Mouse (Mus musculus) layer of hippocampus, postnatal 14 days (tissue): ENCODE measurements around the gene Adcy3. TPM values are rescaled to one million over a fixed set of nuclear protein-coding genes. Genes with fewer than 3 reads are reported as not detected.
"Not testable (repeated sequence)": the region's sequence is repeated elsewhere in the genome, so short reads cannot be mapped to it uniquely, and the experiment has no call there.

ENCODE experiments used
- DNase-seq, 2 experiments: peaks; one replicate each; pipeline ENCODE4 v3.0.0; 2021 to 2022; ENCODE audit warnings: low spot score in 2 of 2, mixed read lengths in 1 of 2
- total RNA-seq, 2 experiments: library from RNA; stranded (reverse); gene quantifications; 2 replicates each; pipeline ENCODE4 v1.2.3; 2021

The Adcy3 gene
- total RNA-seq, 2 experiments from 2014 or later = 44.8 to 49.4 TPM

DNA sequence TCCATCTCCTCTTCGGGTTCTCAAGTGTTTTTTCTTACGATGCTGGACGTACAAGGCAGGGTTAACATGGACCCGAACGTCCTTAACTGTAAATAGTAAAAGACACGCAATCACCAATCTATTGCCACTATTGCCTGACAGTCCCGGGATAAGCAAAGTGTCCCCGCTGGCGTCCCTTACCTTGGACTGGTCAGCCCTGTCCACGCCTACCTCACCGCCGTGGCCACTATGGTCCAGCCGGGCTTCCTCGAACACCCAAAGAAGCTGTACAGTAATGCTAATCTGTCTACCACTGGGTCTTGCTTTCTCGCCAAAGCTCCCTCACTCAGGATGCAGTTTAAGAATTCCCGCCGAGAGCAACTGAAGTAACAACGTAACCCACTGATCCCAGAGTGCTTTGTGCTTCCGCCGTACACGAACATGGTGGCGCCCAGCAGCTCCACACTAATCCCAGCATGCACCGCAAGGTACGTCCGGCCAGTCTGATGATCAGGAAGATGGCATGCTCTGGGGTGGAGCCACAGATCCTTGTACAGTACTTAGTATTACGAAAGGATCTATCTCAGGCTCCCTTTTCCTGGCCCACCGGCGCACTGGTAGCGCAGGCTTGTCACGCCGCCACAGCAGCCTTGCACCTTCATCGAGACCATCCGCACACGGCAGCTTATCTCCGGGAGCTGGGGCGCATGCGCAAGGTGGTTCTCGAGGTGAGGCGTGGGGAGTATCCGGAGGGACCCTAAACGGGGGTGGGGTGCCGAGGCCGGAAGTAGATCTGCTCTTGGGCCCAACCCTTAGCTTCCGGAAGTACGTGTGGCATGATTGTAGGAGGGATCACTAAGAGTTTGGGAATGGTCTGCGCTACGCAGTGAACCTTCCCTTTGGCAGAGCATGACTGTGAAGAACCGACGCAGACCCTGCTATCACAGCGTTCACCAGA is 100.9 kb downstream of the Adcy3 start, which contains the start of the genes Ptrhd1 and Cenpo:
TSS of gene Ptrhd1 (plus strand) at position 456 of the 937 bp plus-strand sequence.
TSS of gene Cenpo (minus strand) at position 723 of the 937 bp plus-strand sequence.
- peak; percentile 97 to 99 for DNase-seq

DNA sequence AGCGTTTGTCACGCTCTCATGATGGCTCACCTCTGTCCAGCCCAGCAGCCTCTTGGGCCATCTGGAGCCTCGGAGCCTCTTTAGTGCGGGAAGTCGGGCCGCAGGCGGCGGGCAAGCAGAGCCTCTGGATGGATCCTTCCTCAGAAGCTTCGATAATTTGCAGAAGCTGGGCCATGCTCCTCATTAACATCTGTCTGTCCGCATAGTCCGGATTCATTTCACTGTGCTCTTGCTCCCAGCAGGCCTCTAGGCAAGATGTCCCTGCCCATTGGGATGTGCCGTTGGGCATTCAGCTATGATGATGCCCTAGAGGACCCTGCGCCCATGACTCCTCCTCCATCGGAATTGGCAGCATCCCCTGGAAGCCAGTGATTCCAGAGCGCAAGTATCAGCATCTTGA is 104.6 kb downstream of the Adcy3 start:
- no peak for DNase-seq

DNA sequence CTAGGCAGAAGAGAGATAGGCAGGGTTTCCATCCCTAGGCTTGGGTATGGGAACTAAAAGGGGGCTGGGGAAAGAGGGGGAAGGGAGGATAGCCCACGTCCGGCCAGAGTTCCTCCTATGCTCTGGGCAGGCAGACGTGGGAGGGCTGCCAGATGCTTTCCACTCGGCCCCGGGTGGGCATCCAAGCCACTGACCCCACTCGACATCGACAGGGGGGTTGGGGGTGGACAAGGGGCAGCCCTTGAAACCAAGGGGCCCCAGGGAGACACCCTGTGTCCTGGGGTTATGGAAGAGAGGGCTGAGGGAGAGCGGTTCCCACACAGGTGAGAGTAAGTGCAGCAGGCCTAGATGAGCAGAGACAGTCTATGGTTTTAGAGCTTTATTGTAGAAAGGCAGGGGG is 107.4 kb downstream of the Adcy3 start:
- DNase-seq = not testable (repeated sequence)

DNA sequence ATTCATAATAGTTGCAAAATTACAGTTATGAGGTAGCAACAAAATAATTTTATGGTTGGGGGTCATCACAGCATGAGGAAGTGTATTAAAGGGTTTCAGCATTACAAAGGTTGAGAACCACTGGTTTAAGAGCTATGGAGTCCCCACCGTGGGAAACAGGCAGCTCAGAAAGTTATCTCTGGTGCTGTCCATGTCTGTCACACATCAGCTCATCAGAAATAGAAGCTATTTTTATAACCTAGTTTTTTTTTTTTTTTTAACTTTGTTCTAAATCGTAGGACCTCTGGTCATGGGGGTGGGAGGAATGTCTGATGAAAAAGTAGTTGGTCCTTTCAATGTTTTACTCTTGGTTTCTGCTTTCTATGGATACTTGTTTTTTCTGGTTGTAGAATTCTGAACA is 110.9 kb downstream of the Adcy3 start:
- DNase-seq = no peak

DNA sequence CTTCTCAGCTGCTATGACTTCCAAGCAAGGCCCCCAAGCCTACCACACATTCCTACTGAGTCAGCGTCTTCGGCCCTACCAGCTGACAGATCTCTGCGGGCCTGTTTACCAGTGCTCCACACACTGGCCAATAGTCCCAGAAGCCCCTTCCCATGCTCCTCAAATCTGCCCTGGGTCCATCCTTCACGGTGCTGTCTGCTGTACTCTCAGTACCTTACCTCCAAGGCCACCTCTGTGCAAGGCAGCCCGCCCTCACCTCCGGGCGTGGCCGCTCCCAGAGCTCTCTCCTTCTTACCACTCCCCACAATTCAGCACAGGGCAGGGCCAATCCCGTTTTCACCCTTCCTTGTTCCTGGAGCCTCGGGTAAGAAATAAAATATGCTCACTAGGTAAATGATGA is 112.8 kb downstream of the Adcy3 start:
- no peak for DNase-seq

DNA sequence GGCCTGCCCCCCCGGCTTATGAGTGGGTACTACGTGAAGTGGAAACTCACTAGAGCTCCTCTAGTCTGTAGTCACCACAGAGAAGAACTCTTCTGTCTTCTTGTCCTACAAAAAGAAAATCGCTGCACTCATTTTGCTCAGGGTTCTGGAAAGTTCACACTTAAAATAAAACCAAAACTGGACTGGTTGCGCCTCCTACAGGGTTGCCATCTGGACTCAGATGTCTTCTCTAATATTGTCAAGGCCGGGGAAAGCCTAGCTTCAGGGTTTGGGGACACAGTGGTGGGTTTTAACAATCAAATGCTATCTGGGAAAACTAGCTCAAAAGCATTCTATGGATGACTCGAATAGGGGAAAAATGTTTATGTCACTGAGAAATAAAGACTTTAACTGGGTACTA is 116.9 kb downstream of the Adcy3 start:
- no peak for DNase-seq

DNA sequence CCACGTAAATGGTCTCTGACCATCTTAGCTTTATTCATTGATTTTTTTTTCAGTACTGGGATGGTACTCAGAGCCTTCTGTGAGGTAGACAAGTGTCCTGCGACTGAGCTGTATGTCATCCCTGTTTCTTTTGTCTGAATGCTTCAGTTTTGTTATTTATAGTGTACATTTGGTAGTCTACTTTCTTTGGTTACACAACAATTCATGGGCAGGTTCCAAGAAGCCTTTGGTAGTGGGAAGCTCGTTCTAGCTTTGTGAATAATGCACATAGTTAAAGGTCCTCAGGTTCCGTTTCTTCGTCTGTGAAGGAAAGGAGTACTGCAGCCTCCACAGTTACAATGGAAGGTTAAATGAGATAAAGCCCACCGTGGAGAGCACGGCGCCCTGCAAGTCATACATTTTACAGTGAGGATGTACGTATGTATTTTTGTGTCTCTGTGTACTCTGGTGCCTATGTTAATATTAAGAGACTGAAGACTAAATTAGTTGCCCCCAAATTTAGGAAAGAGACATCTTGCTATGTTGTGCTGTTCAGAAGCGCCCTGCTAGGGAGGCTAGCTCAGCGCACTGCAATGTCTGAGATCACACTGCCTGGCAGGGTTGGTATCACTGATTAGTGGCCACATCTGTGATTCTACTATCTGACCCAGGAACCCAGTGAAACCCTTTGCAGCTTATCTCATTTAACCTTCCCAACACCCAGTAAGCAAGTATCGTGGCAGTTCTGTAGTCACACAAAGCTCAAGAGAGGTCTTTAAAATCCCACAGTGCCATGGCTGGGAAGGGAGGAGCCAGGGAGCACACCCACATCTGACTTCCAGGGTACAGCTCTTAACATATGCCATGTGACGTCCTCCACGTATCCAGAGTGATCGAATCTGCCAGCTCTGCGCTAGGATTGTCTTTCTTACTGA is 120.1 kb downstream of the Adcy3 start:
- DNase-seq = no peak

Other genes with a start within 250 kb of the Adcy3 start
- gene Pomc, start 178.2 kb upstream of the Adcy3 start, total RNA-seq = 1 to 10 TPM; 2.1 to 2.6 TPM
- gene Efr3b, start 94.2 kb upstream of the Adcy3 start, total RNA-seq = 100 to 1,000 TPM; 108 to 115 TPM
- 10 to 100 TPM; 68.7 to 77.1 TPM for gene Dnajc27, start 50.5 kb upstream of the Adcy3 start, total RNA-seq
- 1 to 10 TPM; 9.8 to 9.9 TPM for gene Ptrhd1, start 100.9 kb downstream of the Adcy3 start, total RNA-seq
- 1 to 10 TPM; 4.1 to 4.9 TPM for gene Cenpo, start 101.2 kb downstream of the Adcy3 start, total RNA-seq